Mouse (Mus musculus): ENCODE measurements around the gene Nfat5.
A peak's percentile ranks its signal among the peaks of the same experiment; 100 is the strongest.

The Nfat5 gene

DNA sequence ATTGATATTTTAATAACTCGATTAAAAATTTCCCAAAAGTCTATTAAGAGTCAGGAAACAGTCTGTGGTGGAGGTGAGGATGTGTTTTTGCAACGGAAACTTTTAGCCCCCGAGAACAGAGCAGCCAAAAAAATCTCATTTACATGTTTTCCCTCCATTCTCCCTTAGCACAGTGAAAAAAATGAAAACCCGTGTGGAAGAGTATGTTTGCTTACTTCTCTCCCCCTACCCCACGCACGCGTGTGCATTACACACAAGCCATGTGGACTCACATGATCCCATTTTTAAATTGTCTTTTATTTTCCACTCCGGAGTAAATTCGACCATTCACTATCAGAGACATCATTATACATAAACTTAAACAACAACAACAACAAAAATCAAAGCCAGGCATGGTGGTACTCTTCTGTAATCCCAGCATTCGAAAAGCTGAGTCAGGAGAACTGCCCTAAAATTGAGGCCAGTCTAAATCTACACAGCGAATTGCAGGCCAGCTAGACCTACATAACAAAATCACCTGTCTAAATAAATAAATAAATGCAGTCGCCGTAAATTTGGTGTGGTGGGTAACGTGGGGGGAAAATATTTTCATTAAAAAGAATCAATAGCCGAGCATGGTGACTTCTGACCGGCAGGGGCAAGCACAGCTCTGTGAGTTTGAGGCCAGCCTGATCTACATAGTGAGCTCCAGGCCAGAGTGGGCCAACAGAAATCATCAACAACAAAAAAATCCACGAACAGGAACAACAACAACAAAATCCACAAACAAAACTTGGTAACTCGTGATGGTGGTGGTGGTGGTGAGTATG lies 947 bp upstream of the Nfat5 start:
- DNase-seq (ENCODE audit: low spot score in 2 of 2): no peak

GRCm38 (mm10) chr8:107293641-107294628 lies 665 bp downstream of the Nfat5 start:
- DNase-seq (ENCODE audit: low spot score in 2 of 2): peak in 1 of 2 experiments; percentile 33

GRCm38 (mm10) chr8:107295450-107295849 lies 2.2 kb downstream of the Nfat5 start:
- DNase-seq (ENCODE audit: low spot score in 2 of 2): no peak

- DNase-seq (ENCODE audit: low spot score in 2 of 2): no peak
Observed at GRCm38 (mm10) chr8:107311876-107312275, 18.6 kb downstream of the Nfat5 start.

- DNase-seq (ENCODE audit: low spot score in 2 of 2): peak; percentile 38 to 75
Observed at GRCm38 (mm10) chr8:107324142-107324541, 30.9 kb downstream of the Nfat5 start.

DNA sequence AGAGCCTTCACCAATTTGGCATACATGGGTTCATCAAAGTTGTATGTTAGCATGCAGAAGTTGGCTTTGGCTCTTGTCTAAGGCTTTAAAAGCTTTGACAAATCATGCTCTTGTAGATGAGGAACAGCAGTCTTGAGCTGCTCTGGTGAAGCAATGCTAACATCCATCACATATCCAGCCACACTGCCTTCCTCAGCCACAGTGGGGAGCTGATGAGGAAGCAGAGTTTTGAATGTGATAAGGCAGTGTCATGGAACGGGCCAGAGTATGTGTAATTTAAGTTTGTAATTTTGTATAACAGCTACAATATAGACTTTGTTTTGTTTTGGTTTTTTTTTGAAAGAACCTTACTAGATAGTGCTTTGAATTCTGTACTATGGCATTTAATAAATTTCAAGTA lies 36.3 kb downstream of the Nfat5 start:
- DNase-seq (ENCODE audit: low spot score in 2 of 2): no peak

GRCm38 (mm10) chr8:107336480-107336879 lies 43.2 kb downstream of the Nfat5 start:
- no peak for DNase-seq (ENCODE audit: low spot score in 2 of 2)

DNA sequence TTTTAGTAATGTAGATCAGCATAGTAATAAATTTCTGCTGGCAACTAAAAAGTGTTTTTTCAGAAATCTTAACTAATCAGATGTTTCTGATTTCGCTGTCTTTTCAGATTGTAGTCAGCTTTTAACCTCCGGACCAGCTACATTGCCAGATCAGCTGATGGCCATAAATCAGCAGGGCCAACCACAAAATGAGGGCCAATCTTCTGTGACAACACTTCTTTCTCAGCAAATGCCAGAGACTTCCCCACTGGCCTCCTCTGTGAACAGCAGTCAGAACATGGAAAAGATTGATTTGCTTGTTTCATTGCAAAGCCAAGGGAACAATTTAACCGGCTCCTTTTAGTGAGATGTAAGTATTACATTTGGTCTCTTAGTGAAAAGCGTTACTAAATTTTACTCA lies 77.0 kb downstream of the Nfat5 start:
- DNase-seq (ENCODE audit: low spot score in 2 of 2): no peak

- no peak for DNase-seq (ENCODE audit: low spot score in 2 of 2)
Observed at GRCm38 (mm10) chr8:107377346-107377745, 84.1 kb downstream of the Nfat5 start.

- DNase-seq (ENCODE audit: low spot score in 2 of 2): no peak
Observed at GRCm38 (mm10) chr8:107380734-107381133, 87.5 kb downstream of the Nfat5 start.

DNA sequence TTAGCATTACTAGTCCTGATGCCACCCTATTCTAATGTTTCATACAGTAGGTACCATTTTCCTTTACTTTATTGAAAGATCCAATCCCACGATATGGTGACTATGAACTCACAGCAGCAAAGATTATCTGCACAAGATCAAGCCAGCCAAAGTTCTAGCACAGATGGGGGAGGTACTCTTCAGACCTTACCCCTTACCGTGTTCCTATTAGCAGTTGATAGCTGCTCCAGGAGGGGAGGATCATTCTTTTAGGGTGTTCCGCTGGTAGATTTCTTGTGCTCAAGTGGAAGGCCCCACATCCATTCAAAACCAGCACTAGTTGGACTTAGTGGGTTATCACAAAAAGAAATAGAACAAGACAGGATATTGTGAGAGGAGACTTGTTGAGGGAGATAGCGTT lies 88.4 kb downstream of the Nfat5 start:
- no peak for DNase-seq (ENCODE audit: low spot score in 2 of 2)

GRCm38 (mm10) chr8:107382898-107383297 lies 89.6 kb downstream of the Nfat5 start:
- DNase-seq (ENCODE audit: low spot score in 2 of 2): no peak

- DNase-seq (ENCODE audit: low spot score in 2 of 2): no peak
Observed at GRCm38 (mm10) chr8:107384651-107385050, 91.4 kb downstream of the Nfat5 start.

GRCm38 (mm10) chr8:107385063-107385462 lies 91.8 kb downstream of the Nfat5 start:
- DNase-seq (ENCODE audit: low spot score in 2 of 2): no peak

DNA sequence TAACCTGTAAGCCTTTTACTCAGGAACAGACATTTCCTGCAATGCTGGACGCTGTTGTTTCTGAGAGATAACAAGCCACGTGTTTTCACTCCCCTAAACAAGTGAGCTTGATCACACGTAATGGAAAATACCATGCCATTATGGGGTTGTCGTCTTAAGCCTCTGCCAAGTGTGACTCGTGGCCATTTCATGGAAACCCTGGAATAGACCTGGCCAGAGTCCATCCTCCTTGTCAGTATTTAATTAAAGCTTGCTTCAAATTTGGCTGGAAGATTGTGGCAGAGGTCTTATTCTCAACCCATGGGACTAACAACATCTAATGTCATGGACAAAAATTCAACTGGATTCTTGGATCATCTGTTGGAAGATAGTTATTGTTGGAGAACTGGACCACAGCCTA lies 92.9 kb downstream of the Nfat5 start:
- no peak for DNase-seq (ENCODE audit: low spot score in 2 of 2)

DNA sequence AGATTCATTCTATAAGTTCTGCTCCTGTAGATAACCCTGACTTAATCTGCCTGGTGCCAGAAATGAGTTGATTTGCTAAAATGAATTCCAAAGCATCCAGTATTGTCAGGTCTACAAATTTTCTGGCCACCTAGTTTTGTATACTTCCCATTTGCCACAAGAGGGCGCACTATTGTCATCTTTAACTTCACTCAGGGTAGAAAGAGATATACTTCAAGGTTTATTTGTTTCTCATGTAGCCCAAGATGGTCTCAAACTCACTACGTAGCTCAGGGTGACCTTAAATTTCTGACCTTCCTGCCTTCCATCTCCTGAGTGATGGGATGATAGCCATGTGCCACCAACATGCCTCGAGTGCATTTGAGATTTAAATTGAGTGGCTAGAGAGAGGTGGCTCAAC lies 93.4 kb downstream of the Nfat5 start:
- DNase-seq (ENCODE audit: low spot score in 2 of 2): no peak

DNA sequence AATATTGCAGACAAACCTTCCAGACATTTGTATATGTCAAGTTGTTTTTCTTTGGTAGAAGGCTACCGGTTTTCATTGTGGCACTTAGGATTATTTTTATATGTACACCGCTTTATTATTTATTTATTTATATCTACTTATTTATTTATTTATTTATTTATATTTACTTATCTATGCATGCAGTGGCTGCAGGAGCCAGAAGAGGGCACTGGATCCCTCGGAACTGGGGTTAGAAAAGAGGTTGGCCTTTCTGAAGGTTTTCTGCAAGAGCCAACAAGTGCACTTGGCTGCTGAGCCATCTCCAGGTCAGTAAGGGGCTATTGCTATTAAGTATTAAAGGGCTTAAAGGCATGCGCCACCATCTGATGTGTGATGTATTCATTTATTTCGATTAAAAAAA lies 94.6 kb downstream of the Nfat5 start:
- peak in 1 of 2 experiments; percentile 42 for DNase-seq (ENCODE audit: low spot score in 2 of 2)

- peak in 1 of 2 experiments; percentile 81 for DNase-seq (ENCODE audit: low spot score in 2 of 2)
Observed at GRCm38 (mm10) chr8:107389557-107389956, 96.3 kb downstream of the Nfat5 start.

DNA sequence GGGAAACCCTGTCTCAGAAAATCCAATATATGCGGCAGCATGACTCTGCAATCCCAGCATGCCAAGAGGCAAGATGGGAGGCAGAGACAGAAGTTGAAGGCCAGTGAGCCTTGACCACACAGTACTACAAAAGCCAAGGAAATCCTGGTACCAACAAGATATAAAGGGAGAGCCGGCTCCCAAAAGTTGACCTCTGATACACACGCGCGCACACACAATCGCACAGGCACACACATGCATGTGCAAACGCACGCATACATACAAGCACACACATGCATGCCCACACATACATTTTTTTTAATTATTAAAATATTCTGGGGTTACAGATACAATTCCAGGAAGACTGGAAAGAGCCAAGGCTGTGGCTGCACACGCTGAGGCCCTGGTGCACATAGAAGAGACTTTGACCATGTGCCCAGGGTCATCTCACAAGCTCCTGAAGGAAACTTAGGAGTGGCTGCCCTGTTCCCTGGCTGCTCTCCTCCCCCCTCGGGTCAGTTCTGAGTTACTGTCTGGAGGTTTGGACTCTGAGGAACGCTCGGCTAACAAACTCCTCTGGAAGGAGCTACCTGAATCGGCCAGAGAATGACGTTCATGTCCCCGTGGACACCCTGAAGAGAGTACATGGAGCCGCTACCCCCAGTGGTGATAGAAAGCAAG lies 97.3 kb downstream of the Nfat5 start:
- no peak for DNase-seq (ENCODE audit: low spot score in 2 of 2)

- DNase-seq (ENCODE audit: low spot score in 2 of 2): no peak
Observed at GRCm38 (mm10) chr8:107391136-107391516, 97.9 kb downstream of the Nfat5 start.

GRCm38 (mm10) chr8:107395397-107395796 lies 102.1 kb downstream of the Nfat5 start:
- no peak for DNase-seq (ENCODE audit: low spot score in 2 of 2)

GRCm38 (mm10) chr8:107396106-107396670 lies 102.9 kb downstream of the Nfat5 start:
- no peak for DNase-seq (ENCODE audit: low spot score in 2 of 2)

All from cerebellum, postnatal 4 days (tissue).